Mouse (Mus musculus) left cerebral cortex, postnatal 36 days (tissue): ENCODE results near the gene Tomt. TPM values are rescaled to one million over a fixed set of nuclear protein-coding genes. Genes with fewer than 3 reads are reported as not detected.

Source experiments
- DNase-seq, 2 experiments: peaks; one replicate each; pipeline ENCODE4 v3.0.0; 2021 to 2022; ENCODE audit warnings: low spot score in 2 of 2, mixed read lengths in 1 of 2
- intact Hi-C: fragments of 180-260 bp; cut with DNase I; formaldehyde crosslinking; loops from one replicate; pipeline ENCODE4 v1.15.1; 2025
- microRNA-seq: library from miRNA; unstranded; fragments of <30 nt; microRNA quantifications from one replicate; pipeline ENCODE4 v1.2.0, GENCODE M21; 2022
- total RNA-seq, 2 experiments: library from RNA; stranded (reverse); gene quantifications; 2 replicates each; pipeline ENCODE4 v1.2.3; 2021

The Tomt gene
- total RNA-seq, 2 experiments from 2014 or later: 0.18 TPM; not detected in 1

GRCm38 (mm10) chr7:101866491-101867265, 39.5 kb downstream of the Tomt start:
- intact Hi-C loops: no loop called here

DNA sequence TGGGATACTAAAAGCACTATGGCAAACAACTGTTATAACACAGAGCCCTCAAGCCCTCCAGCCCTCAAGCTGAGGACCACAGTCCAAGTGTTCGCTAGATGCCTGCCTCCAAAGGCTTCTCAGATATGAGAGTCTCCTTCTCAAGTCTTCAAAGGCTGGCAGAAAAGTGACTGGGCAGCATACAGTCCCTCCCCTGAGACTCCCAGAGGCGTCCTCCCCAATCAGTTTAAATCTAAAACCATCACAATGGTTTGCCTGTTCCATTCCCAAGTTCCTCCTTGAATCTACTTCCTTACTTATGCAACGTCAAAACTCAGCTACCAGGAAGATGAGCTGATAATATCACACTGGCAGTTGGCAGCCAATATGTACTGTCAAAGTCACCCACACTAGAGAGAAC, 42.7 kb downstream of the Tomt start, which contains the start of gene Anapc15:
Anapc15 (plus strand) TSS at position 301 of the 400 bp plus-strand sequence.
- intact Hi-C loops: no loop called here
- no peak for DNase-seq

More at GRCm38 (mm10) chr7:101866491-101867265, 39.5 kb downstream of the Tomt start:
- no peak for DNase-seq

- no peak for DNase-seq
- intact Hi-C loops: no loop called here
These were observed 43.9 kb downstream of the Tomt start for GRCm38 (mm10) chr7:101862291-101862690.

- intact Hi-C loops: no loop called here
- no peak for DNase-seq
These were observed 45.2 kb downstream of the Tomt start for GRCm38 (mm10) chr7:101860978-101861377.

- no peak for DNase-seq
- intact Hi-C loops: no loop called here
These were observed 47.8 kb downstream of the Tomt start for GRCm38 (mm10) chr7:101858362-101858761.

GRCm38 (mm10) chr7:101857094-101857493, 49.1 kb downstream of the Tomt start, which contains the start of gene Folr2:
Gene Folr2 (minus strand): TSS chr7:101857194.
- no peak for DNase-seq
- intact Hi-C loops: no loop called here

DNA sequence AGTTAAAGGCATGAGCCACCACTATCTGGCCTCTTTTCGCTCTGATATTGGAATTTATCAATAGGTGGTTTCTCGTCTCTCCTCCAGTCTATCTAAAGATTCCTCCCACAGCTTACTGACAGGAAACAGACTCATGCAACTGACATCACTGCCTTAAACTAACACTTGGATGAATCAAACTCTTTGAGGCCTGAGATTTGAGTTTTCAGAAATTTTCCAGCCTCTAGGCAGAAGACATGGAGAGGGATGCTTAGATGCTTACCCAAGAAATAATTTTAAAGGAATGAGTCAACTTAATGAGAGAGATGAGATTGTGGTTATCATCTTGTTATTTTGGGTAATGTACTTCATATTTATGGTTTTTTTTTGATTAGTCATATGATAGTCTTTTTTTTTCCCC, 52.3 kb downstream of the Tomt start:
- intact Hi-C loops: no loop called here
- DNase-seq: no peak

- intact Hi-C loops: no loop called here
- no peak for DNase-seq
These were observed 53.3 kb downstream of the Tomt start for GRCm38 (mm10) chr7:101852846-101853245.

- no peak for DNase-seq
- intact Hi-C loops: no loop called here
These were observed 54.5 kb downstream of the Tomt start for GRCm38 (mm10) chr7:101851689-101852088.

Small RNAs within 50 kb of the gene (microRNA-seq; reads per million reads assigned to microRNA genes)
- not detected for gene Gm22655

Other genes with a start within 250 kb of the Tomt start
- 10 to 100 TPM; 55.2 to 60.3 TPM for gene Clpb, start 242.7 kb downstream of the Tomt start, total RNA-seq
- not detected for gene Phox2a, start 88.0 kb downstream of the Tomt start, total RNA-seq
- 10 to 100 TPM; 33.2 to 37.5 TPM for gene Inppl1, start 68.1 kb downstream of the Tomt start, total RNA-seq
- gene Folr2, start 49.2 kb downstream of the Tomt start, total RNA-seq: under 1 TPM in 1 of 2 experiments, not detected in 1; 0.39 TPM
- 10 to 100 TPM; 31.0 to 31.7 TPM for gene Anapc15, start 42.6 kb downstream of the Tomt start, total RNA-seq
- 1 to 10 TPM; 1.0 to 1.2 TPM for gene Folr1, start 35.6 kb downstream of the Tomt start, total RNA-seq
- gene Lamtor1, start 455 bp downstream of the Tomt start, total RNA-seq: 100 to 1,000 TPM in 1 of 2 experiments, 10 to 100 TPM in 1; 98.0 to 105 TPM
- gene Lrrc51, start 27.5 kb upstream of the Tomt start, total RNA-seq: 1 to 10 TPM; 5.2 to 5.3 TPM
- 100 to 1,000 TPM in 1 of 2 experiments, 10 to 100 TPM in 1; 79.2 to 102 TPM for gene Numa1, start 27.8 kb upstream of the Tomt start, total RNA-seq
- 10 to 100 TPM in 1 of 2 experiments, 1 to 10 TPM in 1; 3.7 to 10.6 TPM for gene Il18bp, start 112.3 kb upstream of the Tomt start, total RNA-seq
- 10 to 100 TPM; 40.2 to 48.5 TPM for gene Rnf121, start 159.1 kb upstream of the Tomt start, total RNA-seq
- gene Xndc1, start 159.2 kb upstream of the Tomt start, total RNA-seq: 10 to 100 TPM; 19.9 to 32.1 TPM
- 1 to 10 TPM; 1.2 TPM for gene Xntrpc, start 159.4 kb upstream of the Tomt start, total RNA-seq
- 1 to 10 TPM in 1 of 2 experiments, under 1 TPM in 1; 0.27 to 2.3 TPM for gene Trpc2, start 176.8 kb upstream of the Tomt start, total RNA-seq
- gene Art1, start 195.4 kb upstream of the Tomt start, total RNA-seq: not detected
- gene Art5, start 203.1 kb upstream of the Tomt start, total RNA-seq: not detected
- under 1 TPM; 0.45 to 0.52 TPM for gene Chrna10, start 210.5 kb upstream of the Tomt start, total RNA-seq